Mouse (Mus musculus): ENCODE measurements around the gene Gm17542. TPM values are rescaled to one million over a fixed set of nuclear protein-coding genes. Genes with fewer than 3 reads are reported as not detected.

The Gm17542 gene
- polyA plus RNA-seq (2015; fragmentation: Illumina TruSeq; extraction: RNeasy Lipid Tissue Mini Kit (QIAGEN cat#74804); ENCODE audit: low read depth, low replicate concordance) = not detected

DNA sequence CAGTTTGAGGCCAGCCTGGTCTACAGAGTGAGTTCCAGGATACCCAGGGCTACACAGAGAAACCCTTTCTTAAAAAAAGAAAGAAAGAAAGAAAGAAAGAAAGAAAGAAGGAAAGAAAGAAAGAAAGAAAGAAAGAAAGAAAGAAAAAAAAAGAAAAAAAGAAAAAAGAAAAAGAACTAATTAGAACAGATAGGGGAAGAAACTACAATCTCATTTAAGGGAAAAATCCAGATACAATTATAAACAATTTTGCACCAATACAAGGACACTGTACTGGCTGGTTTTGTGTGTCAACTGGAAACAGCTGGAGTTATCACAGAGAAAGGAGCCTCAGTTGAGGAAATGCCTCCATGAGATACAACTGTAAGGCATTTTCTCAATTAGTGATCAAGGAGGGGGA lies at the start of gene Gm17542:
TSS of gene Gm17542 (minus strand) at position 101 of the 400 bp plus-strand sequence.

GRCm38 (mm10) chr10:58675533-58675932 lies 42.5 kb downstream of the Gm17542 start, which contains the start of gene Edar:
Gene Edar (minus strand): TSS chr10:58675654.

Other genes with a start within 250 kb of the Gm17542 start
- gene Ccdc138, start 220.3 kb downstream of the Gm17542 start, polyA plus RNA-seq (2015; fragmentation: Illumina TruSeq; extraction: RNeasy Lipid Tissue Mini Kit (QIAGEN cat#74804); ENCODE audit: low read depth, low replicate concordance) = 3.6 TPM
- gene Edar, start 42.6 kb downstream of the Gm17542 start, polyA plus RNA-seq (2015; fragmentation: Illumina TruSeq; extraction: RNeasy Lipid Tissue Mini Kit (QIAGEN cat#74804); ENCODE audit: low read depth, low replicate concordance) = 0.24 TPM
- 10.7 TPM for gene Sh3rf3, start 95.1 kb upstream of the Gm17542 start, polyA plus RNA-seq (2015; fragmentation: Illumina TruSeq; extraction: RNeasy Lipid Tissue Mini Kit (QIAGEN cat#74804); ENCODE audit: low read depth, low replicate concordance)

All from brain, adult 10 weeks (tissue).